Mouse (Mus musculus) heart, postnatal 4 days (tissue): ENCODE measurements around the gene 4933414I15Rik. TPM values are rescaled to one million over a fixed set of nuclear protein-coding genes. Genes with fewer than 3 reads are reported as not detected.

Experiments used
- DNase-seq: peaks from one replicate; pipeline ENCODE4 v3.0.0; 2021
- total RNA-seq, 2 experiments: library from RNA; stranded (reverse); gene quantifications; 2 replicates each; pipeline ENCODE4 v1.2.3; 2021

Gene 4933414I15Rik
- not detected for total RNA-seq

- no peak for DNase-seq
These were observed at the start of gene 4933414I15Rik for GRCm38 (mm10) chr11:50943506-50943905. Gene 4933414I15Rik, minus strand, starts transcription at chr11:50943765.

GRCm38 (mm10) chr11:50981667-50982066 is 38.1 kb upstream of the 4933414I15Rik start, which contains the start of gene Olfr1377:
Gene Olfr1377, plus strand, starts transcription at chr11:50981967.
- DNase-seq, result no peak

GRCm38 (mm10) chr11:50977216-50977615 is 33.7 kb upstream of the 4933414I15Rik start:
- DNase-seq, result no peak

- DNase-seq, result no peak
These were observed 22.7 kb upstream of the 4933414I15Rik start, which contains the start of gene Olfr1378 for GRCm38 (mm10) chr11:50966230-50966629. Gene Olfr1378, plus strand, starts transcription at chr11:50966530.

GRCm38 (mm10) chr11:50964886-50965285 is 21.3 kb upstream of the 4933414I15Rik start:
- no peak for DNase-seq

- no peak for DNase-seq
These were observed 10.1 kb upstream of the 4933414I15Rik start, which contains the start of gene Prop1 for GRCm38 (mm10) chr11:50953665-50954064. Gene Prop1, minus strand, starts transcription at chr11:50953765.

GRCm38 (mm10) chr11:50952290-50952689 is 8.7 kb upstream of the 4933414I15Rik start:
- no peak for DNase-seq

- no peak for DNase-seq
These were observed 1.2 kb downstream of the 4933414I15Rik start for GRCm38 (mm10) chr11:50942386-50942785.

GRCm38 (mm10) chr11:50939621-50940366 is 3.8 kb downstream of the 4933414I15Rik start:
- DNase-seq, result peak; percentile 37

- DNase-seq, result no peak
These were observed 5.1 kb downstream of the 4933414I15Rik start for GRCm38 (mm10) chr11:50938435-50938834.

GRCm38 (mm10) chr11:50932040-50932439 is 11.5 kb downstream of the 4933414I15Rik start:
- DNase-seq, result no peak

GRCm38 (mm10) chr11:50931451-50931866 is 12.1 kb downstream of the 4933414I15Rik start, which contains the start of gene Zfp354b:
Gene Zfp354b, minus strand, starts transcription at chr11:50931633.
- DNase-seq, result peak; percentile 77

GRCm38 (mm10) chr11:50931021-50931420 is 12.5 kb downstream of the 4933414I15Rik start:
- peak; percentile 13 for DNase-seq

GRCm38 (mm10) chr11:50930469-50931014 is 13.0 kb downstream of the 4933414I15Rik start:
- no peak for DNase-seq

GRCm38 (mm10) chr11:50915671-50916320 is 27.8 kb downstream of the 4933414I15Rik start, which contains the start of gene Zfp2:
Gene Zfp2, minus strand, starts transcription at chr11:50916165.
- DNase-seq, result peak; percentile 93

GRCm38 (mm10) chr11:50914461-50914860 is 29.1 kb downstream of the 4933414I15Rik start:
- no peak for DNase-seq

- no peak for DNase-seq
These were observed 30.3 kb downstream of the 4933414I15Rik start for GRCm38 (mm10) chr11:50913301-50913700.

GRCm38 (mm10) chr11:50908136-50908535 is 35.4 kb downstream of the 4933414I15Rik start:
- no peak for DNase-seq

- no peak for DNase-seq
These were observed 46.2 kb downstream of the 4933414I15Rik start for GRCm38 (mm10) chr11:50897359-50897758.

- DNase-seq, result peak; percentile 7
These were observed 51.1 kb downstream of the 4933414I15Rik start for GRCm38 (mm10) chr11:50892441-50892840.
